Mouse (Mus musculus) myocyte (in vitro differentiated cells): ENCODE data around the gene Ubald2.

Experiments
- E2F4 ChIP-seq: IDR thresholded peaks from one replicate; pipeline ENCODE4 v1.6.1; 2011; ENCODE audit warnings: mild to moderate bottlenecking, control low read depth, moderate library complexity; ENCODE audit not compliant: insufficient read depth
- MAX ChIP-seq: IDR thresholded peaks from one replicate; pipeline ENCODE4 v1.6.1; 2011; ENCODE audit warnings: low read depth, mild to moderate bottlenecking, control low read depth
- MYOD1 ChIP-seq, 3 experiments: IDR thresholded peaks; one replicate each; pipeline ENCODE4 v1.6.1; 2011; ENCODE audit warnings: control low read depth in 2 of 3, low read depth in 2 of 3, mild to moderate bottlenecking in 2 of 3, moderate library complexity in 1 of 3; ENCODE audit not compliant: insufficient read length in 2 of 3, control insufficient read depth in 1 of 3
- MYOG ChIP-seq, 3 experiments: IDR thresholded peaks; one replicate each; pipeline ENCODE4 v1.6.1; 2011; ENCODE audit warnings: control low read depth in 2 of 3, low read depth in 2 of 3, mild to moderate bottlenecking in 2 of 3; ENCODE audit not compliant: insufficient read length in 2 of 3, control insufficient read depth in 1 of 3, insufficient read depth in 1 of 3
- POLR2A ChIP-seq: IDR thresholded peaks from one replicate; pipeline ENCODE4 v1.6.1; 2011; ENCODE audit warnings: low read depth, mild to moderate bottlenecking, control low read depth, moderate library complexity; ENCODE audit not compliant: insufficient read length
- POLR2AphosphoS2 ChIP-seq: IDR thresholded peaks from one replicate; pipeline ENCODE4 v1.6.1; 2011; ENCODE audit warnings: low read depth, control low read depth; ENCODE audit not compliant: insufficient read length

DNA sequence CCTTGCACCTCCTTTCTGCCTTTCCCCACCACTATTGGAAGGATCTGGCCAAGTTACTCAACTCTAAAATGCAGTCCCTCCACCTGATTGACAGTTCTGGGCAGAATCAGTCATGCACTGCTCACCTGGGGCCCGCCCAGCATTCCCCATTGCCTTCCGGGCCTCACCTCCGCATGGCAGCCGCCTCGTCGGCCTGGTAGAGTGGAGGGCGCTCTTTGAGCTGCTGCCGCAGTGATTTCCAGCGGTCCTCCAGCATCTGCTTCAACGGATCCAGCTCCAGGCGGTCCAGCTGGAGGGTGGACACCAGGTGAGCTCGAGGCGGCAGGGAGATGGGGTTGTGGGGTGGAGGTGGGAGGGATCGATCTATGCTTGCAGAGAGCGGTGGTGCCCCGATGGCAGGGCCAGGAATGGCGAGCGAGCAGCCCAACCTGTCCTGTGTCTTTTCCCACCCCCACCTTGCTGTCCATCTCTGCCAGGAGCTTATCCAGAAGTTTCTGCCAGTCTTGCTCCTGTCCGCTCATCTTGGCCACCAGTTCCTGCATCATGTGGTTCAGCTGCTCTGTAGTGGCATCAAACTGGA is 12.5 kb downstream of the Ubald2 start:
- TF ChIP-seq POLR2A: no peak
- TF ChIP-seq E2F4: no peak
- no peak for TF ChIP-seq POLR2AphosphoS2
- no peak for TF ChIP-seq MYOG (IDR thresholded peaks at IDR 0.05; ENCODE audit: control insufficient read depth in 1 of 3, insufficient read depth in 1 of 3, insufficient read length in 2 of 3, low read depth in 2 of 3)
- no peak for TF ChIP-seq MYOD1 (IDR thresholded peaks at IDR 0.05; ENCODE audit: control insufficient read depth in 1 of 3, insufficient read length in 2 of 3, low read depth in 2 of 3)
- no peak for TF ChIP-seq MAX
